Mouse (Mus musculus): ENCODE results near the gene Gm49486.

Gene Gm49486

DNA sequence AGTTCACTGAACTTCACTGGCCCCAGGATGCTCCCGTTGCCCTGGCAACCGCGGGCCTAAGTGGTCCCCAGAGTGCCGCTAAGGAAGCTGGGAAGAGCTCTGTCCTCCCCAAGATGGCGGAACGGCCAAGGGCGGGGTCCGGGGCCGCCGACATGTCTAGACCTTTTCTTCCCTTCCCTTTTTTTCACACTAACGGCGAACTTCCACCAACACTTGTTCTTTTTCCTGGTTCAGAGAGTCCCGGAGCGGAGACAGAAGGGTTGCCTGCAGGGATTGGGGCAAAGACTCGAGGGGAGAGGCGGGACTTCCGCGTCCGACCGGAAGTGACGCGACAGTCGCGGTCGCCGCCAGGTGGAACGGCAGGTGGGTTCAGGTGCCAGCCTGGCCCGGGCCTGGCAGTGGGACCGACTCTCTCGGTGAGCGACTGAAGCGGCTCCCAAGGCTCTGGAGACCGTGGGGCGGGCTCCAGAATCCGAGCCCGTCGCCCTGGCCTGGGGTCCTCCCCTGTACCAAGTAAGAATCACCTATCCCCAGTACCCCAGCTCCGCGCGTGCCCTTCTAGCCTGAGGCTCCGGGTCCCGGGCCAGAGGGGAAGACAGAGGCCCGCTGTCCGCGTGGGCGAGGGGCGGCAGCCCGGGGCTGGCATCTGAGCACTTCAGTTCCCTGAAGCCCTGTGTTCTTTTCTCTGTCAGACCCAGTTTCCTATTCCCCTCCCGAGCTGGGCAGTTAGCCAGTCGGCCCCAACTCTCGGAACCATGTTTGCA lies at the start of gene Gm49486, which contains the start of gene Pick1:
TSS of gene Gm49486 (plus strand) at position 334 of the 764 bp plus-strand sequence.
TSS of gene Pick1 (plus strand) at position 116 of the 764 bp plus-strand sequence.
- peak; percentile 76 to 91 for DNase-seq (ENCODE audit: low spot score in 2 of 2)

- DNase-seq (ENCODE audit: low spot score in 2 of 2): no peak
Measured at GRCm38 (mm10) chr15:79185213-79185612, 44.0 kb upstream of the Gm49486 start.

- DNase-seq (ENCODE audit: low spot score in 2 of 2): no peak
Measured at GRCm38 (mm10) chr15:79187819-79188218, 41.4 kb upstream of the Gm49486 start.

GRCm38 (mm10) chr15:79191426-79191825 lies 37.8 kb upstream of the Gm49486 start:
- no peak for DNase-seq (ENCODE audit: low spot score in 2 of 2)

DNA sequence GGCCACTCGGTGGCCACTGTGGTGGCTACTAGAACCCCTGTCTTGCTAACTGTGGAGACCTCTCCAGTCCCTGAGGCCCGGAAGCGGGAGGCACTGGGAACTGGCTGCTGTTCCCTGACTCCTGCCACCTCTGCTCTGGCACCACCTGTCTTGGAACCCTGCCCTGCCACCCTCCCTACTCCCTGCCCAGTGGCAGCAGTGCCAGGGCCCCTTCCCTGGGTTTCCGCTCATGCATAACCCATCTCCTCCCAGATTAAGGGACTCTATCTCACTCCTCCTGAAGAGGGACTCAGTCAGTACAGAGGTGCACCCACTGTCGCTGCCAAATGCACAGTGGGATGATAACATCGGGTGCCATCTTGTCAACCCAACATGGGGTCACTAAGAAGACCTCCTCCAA lies 36.7 kb upstream of the Gm49486 start:
- DNase-seq (ENCODE audit: low spot score in 2 of 2): no peak

GRCm38 (mm10) chr15:79192885-79193845 lies 36.0 kb upstream of the Gm49486 start:
- DNase-seq (ENCODE audit: low spot score in 2 of 2): no peak

DNA sequence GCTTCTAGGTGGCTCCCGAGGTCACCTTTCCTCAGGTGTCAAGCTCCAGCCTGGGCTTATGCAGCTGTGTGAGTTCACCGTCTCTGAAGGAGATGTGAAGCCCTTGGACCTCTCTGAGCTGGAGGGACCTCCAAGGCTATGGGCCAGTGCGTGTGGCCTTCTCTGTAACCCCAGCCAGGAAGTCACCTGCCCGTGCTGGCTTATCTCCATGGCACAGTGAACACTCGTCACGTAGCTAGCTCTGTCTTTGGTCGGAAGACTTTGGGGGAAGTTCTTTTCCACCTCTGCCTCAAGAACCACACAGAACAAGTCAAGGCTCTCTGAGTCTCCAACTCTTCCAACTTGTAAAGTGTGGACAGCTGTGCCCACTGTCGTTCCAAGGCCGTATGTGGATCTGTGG lies 35.1 kb upstream of the Gm49486 start:
- DNase-seq (ENCODE audit: low spot score in 2 of 2): no peak

DNA sequence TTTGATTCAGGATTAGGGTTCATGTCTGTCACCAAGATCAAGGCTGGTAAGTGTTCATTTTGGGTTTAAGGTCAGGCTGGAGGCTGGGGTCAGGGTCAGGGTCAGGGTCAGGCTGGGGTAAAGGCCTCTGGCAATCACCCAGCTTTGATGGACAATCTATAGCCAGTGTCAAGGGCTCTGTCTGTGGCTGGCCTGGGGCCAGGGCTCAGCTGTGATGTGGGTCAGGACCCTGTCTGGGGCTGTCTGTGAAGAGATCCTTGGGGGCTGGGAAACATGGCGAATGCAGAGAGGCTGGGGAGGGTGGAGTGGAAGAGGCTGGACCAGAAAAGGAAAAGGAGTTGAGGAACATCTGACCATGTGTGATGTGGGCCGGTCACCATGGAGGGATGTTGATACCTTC lies 34.2 kb upstream of the Gm49486 start:
- DNase-seq (ENCODE audit: low spot score in 2 of 2): no peak

DNA sequence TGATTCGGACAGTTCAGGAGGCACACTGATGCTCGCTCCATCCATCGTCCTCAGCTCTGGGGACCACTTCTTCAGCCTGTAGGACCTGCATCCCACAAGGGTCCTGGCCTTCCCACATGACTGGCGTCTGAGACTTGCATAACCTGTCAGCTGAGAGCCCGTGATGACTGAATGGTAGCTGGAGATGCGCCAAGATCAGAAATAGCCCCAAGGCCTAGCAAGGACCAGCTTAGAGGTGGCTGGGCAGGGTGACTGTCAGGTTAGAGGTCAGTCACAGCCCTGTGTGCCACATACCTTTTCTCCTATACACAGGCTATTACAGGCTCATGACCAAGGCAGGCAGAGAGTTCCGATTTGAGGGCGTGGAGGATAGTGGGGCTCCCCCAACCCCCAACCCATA lies 33.7 kb upstream of the Gm49486 start:
- DNase-seq (ENCODE audit: low spot score in 2 of 2): no peak

- DNase-seq (ENCODE audit: low spot score in 2 of 2): no peak
Measured at GRCm38 (mm10) chr15:79199390-79199976, 29.7 kb upstream of the Gm49486 start.

- DNase-seq (ENCODE audit: low spot score in 2 of 2): no peak
Measured at GRCm38 (mm10) chr15:79201491-79202150, 27.6 kb upstream of the Gm49486 start.

DNA sequence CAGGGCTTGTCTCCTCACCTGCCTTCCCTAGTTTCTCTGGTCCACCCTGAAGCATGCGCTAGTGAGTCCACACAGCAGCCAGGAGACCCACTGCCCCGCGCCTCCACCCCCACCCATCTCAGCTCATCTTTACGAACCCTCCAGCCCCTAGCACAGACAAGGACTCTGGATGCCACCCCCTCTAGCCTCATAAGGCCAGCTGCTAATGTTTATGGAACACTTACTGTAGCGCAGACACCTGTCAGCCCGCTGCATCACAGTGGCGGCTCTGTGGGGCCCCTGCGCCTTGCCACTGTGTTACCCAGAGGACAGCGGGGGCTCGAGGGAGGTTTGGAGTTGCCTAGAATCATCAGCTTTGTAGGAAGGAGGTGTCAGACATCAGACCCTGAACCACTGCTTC lies 26.6 kb upstream of the Gm49486 start:
- DNase-seq (ENCODE audit: low spot score in 2 of 2): no peak

- DNase-seq (ENCODE audit: low spot score in 2 of 2): no peak
Measured at GRCm38 (mm10) chr15:79208211-79208610, 21.0 kb upstream of the Gm49486 start.

DNA sequence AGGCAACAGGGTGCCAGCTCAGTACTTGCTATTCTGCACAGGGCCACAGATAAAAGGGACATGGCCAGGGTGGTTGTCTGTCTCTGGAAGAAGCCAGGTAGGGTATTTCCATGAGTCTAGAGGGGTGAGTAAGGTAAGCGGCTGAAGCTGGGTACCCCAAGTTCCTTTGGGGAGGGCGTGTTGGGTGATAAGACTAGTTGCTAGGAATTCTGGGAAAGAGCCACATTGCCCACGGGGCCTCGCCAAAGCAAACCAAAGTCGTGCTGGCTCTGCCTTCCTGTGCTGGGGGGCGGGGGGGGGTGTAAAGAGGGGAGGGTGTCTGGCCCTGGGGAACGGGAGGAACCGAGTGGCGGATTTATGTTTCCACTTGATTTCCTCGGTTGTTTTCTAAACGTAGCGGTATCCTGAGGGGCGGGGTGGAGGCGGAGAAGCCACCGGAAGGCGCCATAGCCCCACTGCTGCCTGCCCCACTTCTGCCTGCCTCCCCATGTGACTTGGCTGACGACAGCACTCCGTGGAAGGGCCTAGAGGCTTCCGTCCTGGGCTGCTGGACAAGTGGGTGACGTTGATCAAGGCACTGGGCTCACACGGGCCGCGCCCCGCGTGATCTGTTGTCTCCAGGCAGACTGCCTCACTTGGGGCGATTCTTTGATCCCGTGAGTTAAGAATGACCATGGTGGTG lies 20.3 kb upstream of the Gm49486 start:
- DNase-seq (ENCODE audit: low spot score in 2 of 2): no peak

DNA sequence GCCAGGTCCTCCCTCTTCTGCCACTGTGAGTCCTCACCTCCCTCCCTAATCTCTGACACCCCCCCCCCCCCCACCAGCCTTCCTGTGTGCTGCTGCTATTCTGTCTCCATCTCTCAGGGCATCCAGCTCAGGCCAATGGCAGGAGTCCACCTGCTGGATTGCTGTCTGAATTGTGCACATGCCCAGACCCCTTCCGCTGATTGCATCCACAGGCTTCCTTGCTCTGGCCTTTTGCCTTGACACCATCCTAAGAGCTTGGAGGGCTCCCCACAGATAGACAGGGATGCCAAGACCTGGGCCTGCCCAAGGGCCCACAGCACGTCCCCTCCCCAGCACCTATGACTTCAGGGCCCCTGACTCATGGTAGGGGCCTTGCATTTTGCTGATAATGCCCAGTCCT lies 18.8 kb upstream of the Gm49486 start:
- DNase-seq (ENCODE audit: low spot score in 2 of 2): no peak

DNA sequence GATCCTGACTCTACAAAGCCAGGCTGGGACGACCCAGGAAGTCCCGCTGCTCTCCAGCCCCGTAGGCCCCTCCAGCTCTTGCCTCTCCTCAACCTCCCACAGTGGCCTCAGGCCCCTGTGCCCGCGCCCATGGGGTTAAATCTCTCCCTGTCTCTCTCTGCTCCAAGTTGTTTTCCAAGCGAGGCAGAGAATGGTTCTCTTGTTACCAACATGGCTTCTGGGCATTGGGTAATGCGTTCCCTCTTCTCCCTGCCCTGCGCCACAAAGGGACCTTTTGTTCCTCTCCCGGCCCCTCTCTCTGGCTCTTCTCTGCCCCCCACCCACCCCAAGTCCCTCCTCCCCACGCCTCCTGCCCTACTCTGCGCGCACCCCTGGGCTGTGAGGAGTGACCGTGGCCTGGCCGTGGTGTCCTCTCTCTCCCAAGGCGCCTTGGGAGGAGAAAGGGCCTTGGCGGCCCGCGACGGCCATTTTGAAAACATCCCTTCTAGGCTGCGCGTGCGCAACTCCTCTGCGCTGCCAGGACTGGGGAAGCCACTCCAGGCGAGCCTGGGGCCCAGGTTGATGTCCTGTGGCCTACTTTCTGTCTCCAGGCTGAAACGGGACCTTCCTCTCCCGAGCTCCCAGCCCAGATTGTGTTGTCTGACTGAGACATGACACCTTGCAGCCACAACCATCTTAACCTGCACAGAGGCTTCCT lies 16.3 kb upstream of the Gm49486 start:
- DNase-seq (ENCODE audit: low spot score in 2 of 2): no peak

GRCm38 (mm10) chr15:79213591-79213990 lies 15.6 kb upstream of the Gm49486 start:
- DNase-seq (ENCODE audit: low spot score in 2 of 2): no peak

DNA sequence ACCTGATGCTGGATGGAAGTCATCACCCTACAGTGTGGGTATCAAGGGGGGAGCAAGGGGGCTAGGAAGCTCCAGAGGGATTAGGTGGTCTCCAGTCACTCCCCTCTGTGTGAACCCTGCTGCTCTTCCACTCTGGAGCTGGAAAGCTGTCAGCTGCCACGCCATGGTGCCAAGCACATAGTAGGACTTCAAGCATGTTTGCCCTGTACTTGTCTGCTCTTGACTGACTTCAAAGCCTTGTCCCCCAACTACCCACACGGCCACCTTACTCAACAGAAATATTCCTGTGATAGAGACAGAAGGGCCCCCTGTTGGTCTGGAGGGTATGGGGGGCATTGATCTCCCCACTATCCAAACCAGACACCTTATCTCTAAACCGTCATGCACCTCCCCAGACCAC lies 13.0 kb upstream of the Gm49486 start:
- DNase-seq (ENCODE audit: low spot score in 2 of 2): no peak

DNA sequence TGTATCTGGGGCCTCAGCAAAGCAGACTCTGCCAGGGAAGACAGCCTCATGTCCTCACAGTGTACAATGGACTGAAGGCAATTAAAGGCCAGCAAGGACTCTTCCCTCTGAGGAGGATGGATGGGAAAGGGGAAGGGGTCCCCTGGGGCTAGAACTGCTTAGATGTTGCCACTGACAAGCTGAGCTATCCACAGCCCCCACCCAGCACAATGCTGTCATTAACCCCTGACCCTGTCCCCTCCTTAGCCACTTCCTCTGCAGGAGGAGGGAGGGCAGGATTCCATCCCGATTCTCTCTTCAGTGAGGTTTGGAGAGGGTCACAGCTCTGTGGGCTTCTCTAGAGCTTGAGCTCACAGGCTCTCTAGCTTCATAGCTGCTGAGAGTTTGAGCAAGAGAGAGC lies 9.6 kb upstream of the Gm49486 start:
- DNase-seq (ENCODE audit: low spot score in 2 of 2): no peak

- no peak for DNase-seq (ENCODE audit: low spot score in 2 of 2)
Measured at GRCm38 (mm10) chr15:79223641-79224040, 5.5 kb upstream of the Gm49486 start.

DNA sequence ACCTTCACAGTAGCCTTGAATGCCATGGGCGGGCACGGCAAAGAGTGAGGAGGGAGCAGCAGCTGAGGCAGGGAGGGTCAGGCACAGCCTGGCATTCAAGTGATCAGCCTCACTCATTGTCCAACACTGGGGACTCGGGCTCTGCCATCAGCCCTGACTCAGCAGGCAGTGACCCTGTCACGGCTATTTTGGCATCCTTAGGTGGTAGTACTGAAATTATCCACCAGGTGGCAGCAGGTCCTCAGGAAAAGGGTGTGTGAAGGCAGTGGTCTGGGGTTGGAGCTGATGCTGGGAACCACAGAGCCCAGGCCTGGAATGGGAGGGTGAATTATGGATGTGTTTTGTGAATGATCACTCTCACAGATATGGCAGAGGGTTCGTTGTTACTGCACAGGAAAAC lies 4.5 kb upstream of the Gm49486 start:
- peak; percentile 69 to 77 for DNase-seq (ENCODE audit: low spot score in 2 of 2)
